Mouse (Mus musculus) left cerebral cortex, postnatal 14 days (tissue): ENCODE results near the gene Abca15. TPM values are rescaled to one million over a fixed set of nuclear protein-coding genes. Genes with fewer than 3 reads are reported as not detected.
"Not testable (repeated sequence)": the region's sequence is repeated elsewhere in the genome, so short reads cannot be mapped to it uniquely, and the experiment has no call there.

Source experiments
- DNase-seq, 2 experiments: peaks; one replicate each; pipeline ENCODE4 v3.0.0; 2021 to 2022; ENCODE audit warnings: low spot score in 2 of 2, mixed read lengths in 1 of 2
- intact Hi-C: fragments of 180-260 bp; cut with DNase I; formaldehyde crosslinking; loops from one replicate; pipeline ENCODE4 v1.15.1; 2025
- long read RNA-seq, 2 experiments: library from polyadenylated mRNA; stranded (forward); transcript quantifications; one replicate each; pipeline ENCODE4 v2.0.0; 2021
- total RNA-seq, 2 experiments: library from RNA; stranded (reverse); gene quantifications; 2 replicates each; pipeline ENCODE4 v1.2.3; 2021

Gene Abca15
- under 1 TPM in 1 of 2 experiments, not detected in 1; 0.13 TPM for total RNA-seq
- long read RNA-seq, experiment 1, result 0 reads
- long read RNA-seq, experiment 2, result 0 reads

GRCm38 (mm10) chr7:120328087-120328793 is at the start of gene Abca15:
Gene Abca15 (plus strand): TSS chr7:120328670.
- intact Hi-C loops, result loop anchor here (5.0 to 10.0 kb wide), 4 partner anchors 123 to 476 kb away; partner anchors contain the start of genes Abca14, Crym and Dnah3
- DNase-seq, result peak in 1 of 2 experiments; percentile 7

- intact Hi-C loops, result loop anchor here (1.0 kb wide), 1 partner anchor 15 kb away; no protein-coding TSS in a partner anchor
- no peak for DNase-seq
Measured at GRCm38 (mm10) chr7:120285286-120285685, 43.2 kb upstream of the Abca15 start.

- intact Hi-C loops, result no loop called here
Measured at GRCm38 (mm10) chr7:120316086-120316485, 12.4 kb upstream of the Abca15 start.

GRCm38 (mm10) chr7:120322963-120323362 is 5.5 kb upstream of the Abca15 start:
- intact Hi-C loops, result loop anchor here (10.0 kb wide), 2 partner anchors 118 to 228 kb away; partner anchors contain the start of genes Abca14, Crym and Dnah3
- no peak for DNase-seq

More at GRCm38 (mm10) chr7:120316086-120316485, 12.4 kb upstream of the Abca15 start:
- peak; percentile 11 to 37 for DNase-seq

- not testable (repeated sequence) for DNase-seq
- intact Hi-C loops, result loop anchor here (5.0 to 10.0 kb wide), 4 partner anchors 121 to 474 kb away; partner anchors contain the start of genes Abca14, Crym and Dnah3
Measured at GRCm38 (mm10) chr7:120325911-120326310, 2.6 kb upstream of the Abca15 start.

- intact Hi-C loops, result loop anchor here (5.0 to 10.0 kb wide), 4 partner anchors 123 to 475 kb away; partner anchors contain the start of genes Abca14, Crym and Dnah3
- peak; percentile 64 to 68 for DNase-seq
Measured at GRCm38 (mm10) chr7:120327220-120328073, 1.0 kb upstream of the Abca15 start.

- intact Hi-C loops, result no loop called here
- no peak for DNase-seq
Measured at GRCm38 (mm10) chr7:120361159-120361558, 32.7 kb downstream of the Abca15 start.

GRCm38 (mm10) chr7:120409447-120409846 is 81.0 kb downstream of the Abca15 start, which contains the start of gene Abca16:
Gene Abca16 (plus strand): TSS chr7:120409647.
- DNase-seq, result no peak
- intact Hi-C loops, result no loop called here

- no peak for DNase-seq
- intact Hi-C loops, result no loop called here
Measured at GRCm38 (mm10) chr7:120412391-120412790, 83.9 kb downstream of the Abca15 start.

- DNase-seq, result no peak
- intact Hi-C loops, result no loop called here
Measured at GRCm38 (mm10) chr7:120426625-120427024, 98.2 kb downstream of the Abca15 start.

- no peak for DNase-seq
- intact Hi-C loops, result no loop called here
Measured at GRCm38 (mm10) chr7:120431464-120431863, 103.0 kb downstream of the Abca15 start.

Other genes starting within 250 kb of the Abca15 start
- under 1 TPM; 0.04 to 0.26 TPM for gene Dnah3, start 233.4 kb upstream of the Abca15 start, total RNA-seq
- gene Tmem159, start 226.3 kb upstream of the Abca15 start, total RNA-seq, result 10 to 100 TPM in 1 of 2 experiments, 1 to 10 TPM in 1; 9.8 to 13.1 TPM
- under 1 TPM; 0.15 to 0.53 TPM for gene Zp2, start 183.4 kb upstream of the Abca15 start, total RNA-seq
- gene Anks4b, start 154.8 kb upstream of the Abca15 start, total RNA-seq, result under 1 TPM; 0.30 to 0.48 TPM
- 100 to 1,000 TPM; 101 to 163 TPM for gene Crym, start 126.6 kb upstream of the Abca15 start, total RNA-seq
- under 1 TPM in 1 of 2 experiments, not detected in 1; 0.13 TPM for gene Abca14, start 124.7 kb upstream of the Abca15 start, total RNA-seq
- not detected for gene Abca16, start 81.0 kb downstream of the Abca15 start, total RNA-seq